Mouse (Mus musculus): ENCODE results near the gene Ptpn9. TPM values are rescaled to one million over a fixed set of nuclear protein-coding genes. Genes with fewer than 3 reads are reported as not detected.
"Not testable (repeated sequence)": the region's sequence is repeated elsewhere in the genome, so short reads cannot be mapped to it uniquely, and the experiment has no call there.

The Ptpn9 gene
- polyA plus RNA-seq (2015; fragmentation: Nextera tagmentation; extraction: Ambion mirVana) = 23.8 and 24.9 TPM in 2 replicates

DNA sequence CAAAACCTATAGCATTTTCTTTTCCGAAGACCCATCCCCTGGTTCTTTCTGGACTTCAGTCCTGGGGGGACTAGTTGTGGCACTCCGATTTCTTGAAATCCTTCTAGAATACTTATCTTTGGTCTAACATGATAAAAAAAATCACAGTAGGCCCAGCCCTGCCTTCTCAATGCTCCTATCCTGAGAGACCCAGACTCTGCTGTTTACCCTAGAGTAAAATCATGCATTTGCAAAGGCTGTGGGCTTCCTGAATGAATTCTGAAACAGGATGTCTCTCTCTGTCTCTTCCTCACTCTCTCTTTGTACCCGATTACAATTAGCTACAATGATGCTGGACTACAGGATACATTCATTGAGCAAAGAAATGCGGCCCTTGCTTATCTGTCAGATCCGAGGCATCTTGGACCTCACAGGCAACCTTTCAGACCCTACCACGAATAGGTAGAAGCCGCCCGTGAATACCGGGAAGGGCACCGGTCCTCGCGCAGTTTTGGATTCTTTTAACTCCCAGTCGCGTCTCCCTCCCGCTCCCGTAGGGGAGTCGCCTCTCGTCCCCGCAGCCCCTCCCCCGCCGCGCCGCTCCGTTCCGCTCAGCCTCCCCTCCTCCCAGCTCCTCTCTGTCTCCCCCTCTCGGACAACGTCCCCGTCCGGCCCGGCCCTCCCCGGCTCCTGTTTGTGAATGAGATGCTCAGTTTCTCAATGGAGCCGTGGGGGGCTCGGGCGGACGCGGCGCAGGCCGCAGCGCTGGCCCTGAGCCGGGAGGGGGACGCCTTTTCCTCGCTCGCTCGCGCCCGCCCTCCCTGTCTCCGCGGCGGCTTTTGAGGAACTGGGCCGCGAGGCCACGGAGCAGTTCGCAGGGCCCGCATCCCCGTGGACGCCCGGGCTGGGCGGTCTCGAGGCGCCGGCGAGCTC is at the start of gene Ptpn9:
Ptpn9 (plus strand) TSS at position 638 of the 912 bp plus-strand sequence.
- Histone ChIP-seq H3K4me3 (replicated peaks) (peak within 1 kb of the TSS; percentile 82), H3K27me3 (replicated peaks) (no peaks in the 10 kb centered on the region), H3K9me3 (replicated peaks) (no peaks in the 10 kb centered on the region), H3K36me3 (no peaks in the 10 kb centered on the region), H3K4me2 (peak within 1 kb of the TSS; percentile 67), H3K27ac (replicated peaks) (peak within 1 kb of the TSS; percentile 92), H3K9ac (replicated peaks) (peak within 1 kb of the TSS; percentile 75), H3K4me1 (peaks cover 19% of the 10 kb centered on the region)
- WGBS = 4% methylated on average over 62 of the region's 62 CpGs
- peak; percentile 95 for ATAC-seq (ENCODE audit: low FRiP score)

GRCm38 (mm10) chr9:56947481-56947880 is 47.2 kb upstream of the Ptpn9 start:
- not testable (repeated sequence) for H3K4me3 ChIP-seq (replicated peaks); H3K36me3 ChIP-seq; ATAC-seq (ENCODE audit: low FRiP score); H3K9ac ChIP-seq (replicated peaks); H3K9me3 ChIP-seq (replicated peaks); H3K27ac ChIP-seq (replicated peaks); H3K27me3 ChIP-seq (replicated peaks); H3K4me2 ChIP-seq
- H3K4me1 ChIP-seq = peaks cover 16% of the 10 kb centered on the region
- whole genome bisulfite sequencing = 29% methylated on average over 3 of the region's 3 CpGs

GRCm38 (mm10) chr9:56948699-56949098 is 46.0 kb upstream of the Ptpn9 start:
- peaks cover 16% of the 10 kb centered on the region for H3K4me1 ChIP-seq
- H3K4me3 ChIP-seq (replicated peaks); H3K27ac ChIP-seq (replicated peaks); H3K36me3 ChIP-seq; H3K9me3 ChIP-seq (replicated peaks); H3K27me3 ChIP-seq (replicated peaks); H3K4me2 ChIP-seq; H3K9ac ChIP-seq (replicated peaks); ATAC-seq (ENCODE audit: low FRiP score): not testable (repeated sequence)
- 52% methylated on average over 5 of the region's 5 CpGs for WGBS

GRCm38 (mm10) chr9:56949767-56950166 is 45.0 kb upstream of the Ptpn9 start:
- H3K9me3 ChIP-seq (replicated peaks) = no peaks in the 10 kb centered on the region
- peaks cover 16% of the 10 kb centered on the region for H3K4me1 ChIP-seq
- WGBS = 26% methylated on average over 13 of the region's 13 CpGs
- H3K4me3 ChIP-seq (replicated peaks) = peak overlapping the region; percentile 67
- H3K36me3 ChIP-seq = no peaks in the 10 kb centered on the region
- peak overlapping the region; percentile 86 for H3K4me2 ChIP-seq
- H3K9ac ChIP-seq (replicated peaks) = peak overlapping the region; percentile 34; the same call in 1 of the 2 replicates
- H3K27me3 ChIP-seq (replicated peaks) = no peaks in the 10 kb centered on the region
- ATAC-seq (ENCODE audit: low FRiP score) = no peak
- no peak overlapping the region for H3K27ac ChIP-seq (replicated peaks)

DNA sequence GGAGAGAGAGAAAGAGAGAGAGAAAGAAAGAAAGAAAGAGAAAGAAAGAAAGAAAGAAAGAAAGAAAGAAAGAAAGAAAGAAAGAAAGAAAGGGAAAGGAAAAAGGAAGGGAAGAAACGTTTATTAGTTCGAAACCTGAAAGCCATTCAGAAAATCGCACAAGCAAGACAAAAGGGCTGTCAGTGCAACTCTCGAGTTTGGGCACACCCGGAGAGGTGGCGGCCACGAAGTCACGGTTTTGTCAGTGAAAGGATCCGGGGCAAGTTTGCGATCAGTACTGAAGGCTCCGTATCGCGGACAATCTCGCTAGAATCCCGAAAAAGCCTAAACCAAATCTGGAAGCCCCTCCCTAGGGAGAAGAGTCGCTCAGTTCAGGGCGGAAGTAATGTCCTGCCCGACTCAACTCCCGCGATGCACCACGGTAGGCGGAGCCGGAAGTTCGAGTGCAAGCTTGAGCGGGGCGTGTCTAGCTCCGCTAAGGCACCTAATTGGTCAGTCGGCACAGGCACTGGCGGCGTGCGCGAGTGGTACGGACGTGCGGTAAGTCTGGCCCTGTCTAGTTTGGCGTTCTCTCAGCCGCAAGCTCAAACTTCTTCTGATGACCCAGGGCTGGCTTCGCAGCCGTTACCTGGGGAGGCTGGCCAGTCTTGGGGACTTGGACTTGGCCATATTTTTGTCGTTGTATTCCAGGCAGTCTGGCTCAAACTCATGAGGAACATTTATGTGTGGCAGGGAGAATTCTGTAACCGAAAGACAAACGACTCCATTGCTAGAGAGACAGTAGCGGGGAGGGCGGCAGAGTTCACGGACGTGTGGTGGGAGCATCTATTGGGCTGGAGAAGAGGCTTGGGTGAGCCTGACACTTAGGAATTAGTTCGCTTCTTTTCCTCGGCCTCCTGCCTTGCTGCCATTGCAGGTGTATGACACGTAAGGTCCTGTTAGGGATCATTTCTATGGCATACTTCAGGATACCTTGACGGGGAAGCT is 44.0 kb upstream of the Ptpn9 start, which contains the start of gene Snupn:
Snupn (plus strand) TSS at position 465 of the 987 bp plus-strand sequence.
- Histone ChIP-seq H3K4me3 (replicated peaks) (peak within 1 kb of the TSS; percentile 67), H3K9me3 (replicated peaks) (no peaks in the 10 kb centered on the region), H3K4me1 (peaks cover 16% of the 10 kb centered on the region), H3K9ac (replicated peaks) (peak within 1 kb of the TSS; percentile 77), H3K27me3 (replicated peaks) (no peaks in the 10 kb centered on the region), H3K36me3 (no peaks in the 10 kb centered on the region), H3K27ac (replicated peaks) (peak within 1 kb of the TSS; percentile 87), H3K4me2 (peak within 1 kb of the TSS; percentile 86)
- WGBS = under 1% methylated on average over 50 of the region's 50 CpGs
- peak; percentile 100 for ATAC-seq (ENCODE audit: low FRiP score)

- H3K9me3 ChIP-seq (replicated peaks) = no peaks in the 10 kb centered on the region
- H3K27ac ChIP-seq (replicated peaks) = no peak overlapping the region
- 0 out of 2 replicates have a peak, but pooled peaks cover 4% of the 10 kb centered on the region for H3K36me3 ChIP-seq
- H3K4me1 ChIP-seq = peaks cover 16% of the 10 kb centered on the region
- 95% methylated on average over 1 of the region's 1 CpGs for WGBS
- H3K9ac ChIP-seq (replicated peaks) = no peak overlapping the region
- no peak for ATAC-seq (ENCODE audit: low FRiP score)
- no peak overlapping the region for H3K4me2 ChIP-seq
- H3K4me3 ChIP-seq (replicated peaks) = no peak overlapping the region
- no peaks in the 10 kb centered on the region for H3K27me3 ChIP-seq (replicated peaks)
Measured at GRCm38 (mm10) chr9:56953562-56953961, 41.2 kb upstream of the Ptpn9 start.

GRCm38 (mm10) chr9:56956966-56957675 is 37.6 kb upstream of the Ptpn9 start:
- H3K9ac ChIP-seq (replicated peaks) = no peak overlapping the region
- H3K27ac ChIP-seq (replicated peaks) = no peak overlapping the region
- 0 out of 2 replicates have a peak, but pooled peaks cover 2% of the 10 kb centered on the region for H3K4me1 ChIP-seq
- H3K36me3 ChIP-seq = peaks cover 22% of the 10 kb centered on the region
- no peak overlapping the region for H3K4me2 ChIP-seq
- no peaks in the 10 kb centered on the region for H3K27me3 ChIP-seq (replicated peaks)
- no peak for ATAC-seq (ENCODE audit: low FRiP score)
- no peak overlapping the region for H3K4me3 ChIP-seq (replicated peaks)
- WGBS = 78% methylated on average over 7 of the region's 7 CpGs
- H3K9me3 ChIP-seq (replicated peaks) = no peaks in the 10 kb centered on the region

- peaks cover 35% of the 10 kb centered on the region for H3K36me3 ChIP-seq
- no peak overlapping the region for H3K27ac ChIP-seq (replicated peaks)
- H3K9ac ChIP-seq (replicated peaks) = no peak overlapping the region
- no peak for ATAC-seq (ENCODE audit: low FRiP score)
- H3K27me3 ChIP-seq (replicated peaks) = no peaks in the 10 kb centered on the region
- no peaks in the 10 kb centered on the region for H3K9me3 ChIP-seq (replicated peaks)
- no peak overlapping the region for H3K4me3 ChIP-seq (replicated peaks)
- no peaks in the 10 kb centered on the region for H3K4me1 ChIP-seq
- H3K4me2 ChIP-seq = no peak overlapping the region
- 92% methylated on average over 2 of the region's 2 CpGs for WGBS
Measured at GRCm38 (mm10) chr9:56958689-56959088, 36.0 kb upstream of the Ptpn9 start.

DNA sequence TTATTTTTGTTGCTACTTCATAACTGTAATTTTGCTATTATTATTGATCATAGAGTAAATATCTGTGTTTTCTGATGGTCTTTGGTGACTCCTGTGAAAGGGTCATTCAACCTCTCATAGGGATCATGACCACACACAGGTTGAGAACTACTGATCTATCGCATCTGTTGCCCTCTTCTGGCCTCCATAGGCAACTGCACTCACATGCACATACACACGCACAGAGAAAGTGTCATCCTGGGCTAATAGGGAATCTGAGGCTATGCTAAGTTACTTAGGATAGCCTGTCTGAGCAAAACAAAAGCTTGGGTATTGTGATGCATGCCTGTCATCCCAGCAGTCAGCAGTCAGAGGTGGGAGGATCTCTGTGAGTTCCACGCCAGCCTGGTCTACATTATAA is 33.1 kb upstream of the Ptpn9 start:
- Histone ChIP-seq H3K4me1 (no peaks in the 10 kb centered on the region), H3K4me2 (no peak overlapping the region), H3K36me3 (peaks cover 46% of the 10 kb centered on the region), H3K4me3 (replicated peaks) (no peak overlapping the region), H3K27ac (replicated peaks) (no peak overlapping the region), H3K9me3 (replicated peaks) (no peaks in the 10 kb centered on the region), H3K9ac (replicated peaks) (no peak overlapping the region), H3K27me3 (replicated peaks) (no peaks in the 10 kb centered on the region)
- ATAC-seq (ENCODE audit: low FRiP score) = no peak
- WGBS = 94% methylated on average over 3 of the region's 3 CpGs

DNA sequence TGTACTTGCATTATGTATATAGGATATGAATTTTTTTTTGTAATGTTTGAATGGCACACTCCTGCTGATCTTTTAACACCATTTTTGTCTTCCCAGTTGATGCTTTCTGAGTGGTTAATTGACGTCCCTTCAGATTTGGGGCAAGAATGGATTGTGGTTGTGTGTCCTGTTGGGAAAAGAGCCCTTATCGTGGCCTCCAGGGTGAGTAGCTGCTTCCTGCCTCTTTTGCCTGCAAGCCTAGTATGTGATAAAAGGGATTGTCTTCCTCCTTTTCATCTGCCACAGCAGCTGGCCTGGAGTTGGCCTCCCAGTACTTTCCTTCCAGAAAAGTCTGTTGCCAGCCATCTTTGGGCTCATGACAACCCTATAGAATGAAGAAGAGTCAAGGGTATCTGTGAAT is 24.6 kb upstream of the Ptpn9 start:
- WGBS = 74% methylated on average over 2 of the region's 2 CpGs
- H3K9ac ChIP-seq (replicated peaks) = no peak overlapping the region
- H3K27ac ChIP-seq (replicated peaks) = no peak overlapping the region
- no peak overlapping the region for H3K4me3 ChIP-seq (replicated peaks)
- no peaks in the 10 kb centered on the region for H3K27me3 ChIP-seq (replicated peaks)
- H3K9me3 ChIP-seq (replicated peaks) = no peaks in the 10 kb centered on the region
- H3K36me3 ChIP-seq = peaks cover 22% of the 10 kb centered on the region
- no peak overlapping the region for H3K4me2 ChIP-seq
- no peak for ATAC-seq (ENCODE audit: low FRiP score)
- H3K4me1 ChIP-seq = no peaks in the 10 kb centered on the region
